Mouse (Mus musculus) layer of hippocampus, adult 9-10 months (tissue): ENCODE results near the gene Blcap.
A peak's percentile ranks its signal among the peaks of the same experiment; 100 is the strongest.
"Not testable (repeated sequence)": the region's sequence is repeated elsewhere in the genome, so short reads cannot be mapped to it uniquely, and the experiment has no call there.

Source experiments
- DNase-seq: peaks from one replicate; pipeline ENCODE4 v3.0.0; 2022; ENCODE audit warnings: low spot score

Gene Blcap

GRCm38 (mm10) chr2:157571224-157571832 lies at the start of gene Blcap:
Gene Blcap, minus strand, starts transcription at chr2:157571274.
- DNase-seq: peak; percentile 69

GRCm38 (mm10) chr2:157618393-157618792 lies 47.3 kb upstream of the Blcap start:
- DNase-seq: no peak

GRCm38 (mm10) chr2:157613997-157614396 lies 42.9 kb upstream of the Blcap start:
- no peak for DNase-seq

GRCm38 (mm10) chr2:157611735-157612134 lies 40.7 kb upstream of the Blcap start:
- no peak for DNase-seq

GRCm38 (mm10) chr2:157607542-157608236 lies 36.6 kb upstream of the Blcap start:
- no peak for DNase-seq

GRCm38 (mm10) chr2:157605025-157605675 lies 34.1 kb upstream of the Blcap start:
- DNase-seq: peak; percentile 45

GRCm38 (mm10) chr2:157601435-157601839 lies 30.4 kb upstream of the Blcap start:
- no peak for DNase-seq

GRCm38 (mm10) chr2:157596876-157597566 lies 25.9 kb upstream of the Blcap start:
- no peak for DNase-seq

GRCm38 (mm10) chr2:157585351-157585750 lies 14.3 kb upstream of the Blcap start:
- not testable (repeated sequence) for DNase-seq

- DNase-seq: no peak
Measured at GRCm38 (mm10) chr2:157572786-157573185, 1.7 kb upstream of the Blcap start.

- no peak for DNase-seq
Measured at GRCm38 (mm10) chr2:157569796-157570485, 1.1 kb downstream of the Blcap start.

- no peak for DNase-seq
Measured at GRCm38 (mm10) chr2:157568881-157569280, 2.2 kb downstream of the Blcap start.

- no peak for DNase-seq
Measured at GRCm38 (mm10) chr2:157567235-157567961, 3.7 kb downstream of the Blcap start.

- peak; percentile 87 for DNase-seq
Measured at GRCm38 (mm10) chr2:157566260-157566952, 4.7 kb downstream of the Blcap start.

- no peak for DNase-seq
Measured at GRCm38 (mm10) chr2:157565898-157566259, 5.2 kb downstream of the Blcap start.

- DNase-seq: no peak
Measured at GRCm38 (mm10) chr2:157565446-157565845, 5.6 kb downstream of the Blcap start.

GRCm38 (mm10) chr2:157564723-157565122 lies 6.4 kb downstream of the Blcap start:
- DNase-seq: no peak

GRCm38 (mm10) chr2:157563031-157563430 lies 8.0 kb downstream of the Blcap start:
- DNase-seq: no peak

- DNase-seq: no peak
Measured at GRCm38 (mm10) chr2:157561165-157561836, 9.8 kb downstream of the Blcap start.

GRCm38 (mm10) chr2:157560302-157560701 lies 10.8 kb downstream of the Blcap start:
- DNase-seq: no peak
